Mouse (Mus musculus) ES-CJ7 (cell line): ENCODE measurements at regions not wholly inside any gene's neighbourhood (a gene's known extent, or its start where the extent isn't known, plus 50 kb on each side); places are given as distances from the start of the nearest gene placed in this dataset.
"Not testable (repeated sequence)": the region's sequence is repeated elsewhere in the genome, so short reads cannot be mapped to it uniquely, and the experiment has no call there.

Source experiments
- DNase-seq: peaks from one replicate; pipeline ENCODE4 v3.0.0; 2011; ENCODE audit warnings: low read depth, low spot score

GRCm38 (mm10) chr5:148706323-148707120 lies 153.9 kb upstream of the Ubl3 start:
- no peak for DNase-seq

DNA sequence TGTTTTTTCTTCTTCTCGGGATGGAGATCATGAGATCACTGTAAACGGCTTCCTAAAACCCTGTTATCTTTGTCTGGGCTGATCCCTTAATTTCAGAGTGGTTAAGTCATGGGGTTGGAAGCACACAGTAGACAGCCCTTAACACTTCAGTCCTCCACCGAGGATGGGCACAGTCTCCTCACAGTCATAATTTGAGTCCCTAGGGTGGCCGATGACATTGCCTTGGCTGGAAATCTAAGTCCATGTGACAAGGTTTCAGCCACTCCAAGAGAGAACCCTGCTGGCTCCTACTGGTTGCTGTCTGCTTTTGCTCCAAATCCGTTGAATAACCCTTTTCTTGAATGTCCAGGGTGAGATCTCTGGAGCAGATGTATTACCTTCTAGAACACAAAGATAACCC lies 152.2 kb upstream of the Ubl3 start:
- DNase-seq: no peak

DNA sequence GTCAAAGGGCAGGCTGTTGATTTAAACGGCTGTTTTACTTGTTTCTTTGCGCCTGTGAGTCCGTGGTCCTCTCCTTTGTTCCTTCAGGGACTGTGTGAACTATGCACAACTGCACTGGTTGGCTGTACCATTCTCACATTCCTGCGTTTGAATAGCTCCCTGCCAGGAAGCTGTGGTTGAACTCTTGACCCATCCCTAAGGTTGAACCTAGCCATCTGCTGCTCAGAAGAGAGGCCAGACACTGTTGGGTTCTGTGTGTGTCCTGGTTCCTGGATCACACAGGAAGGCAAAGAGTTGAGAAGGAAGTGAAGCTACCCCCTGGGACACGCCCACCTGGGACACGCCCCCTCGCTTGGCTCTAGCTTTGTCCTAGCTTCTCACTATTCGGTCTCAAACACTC lies 149.3 kb upstream of the Ubl3 start:
- peak; percentile 98 for DNase-seq

- peak; percentile 82 for DNase-seq
Observed at GRCm38 (mm10) chr5:148701001-148701400, 148.4 kb upstream of the Ubl3 start.

GRCm38 (mm10) chr5:148700240-148700639 lies 147.7 kb upstream of the Ubl3 start:
- DNase-seq: no peak

DNA sequence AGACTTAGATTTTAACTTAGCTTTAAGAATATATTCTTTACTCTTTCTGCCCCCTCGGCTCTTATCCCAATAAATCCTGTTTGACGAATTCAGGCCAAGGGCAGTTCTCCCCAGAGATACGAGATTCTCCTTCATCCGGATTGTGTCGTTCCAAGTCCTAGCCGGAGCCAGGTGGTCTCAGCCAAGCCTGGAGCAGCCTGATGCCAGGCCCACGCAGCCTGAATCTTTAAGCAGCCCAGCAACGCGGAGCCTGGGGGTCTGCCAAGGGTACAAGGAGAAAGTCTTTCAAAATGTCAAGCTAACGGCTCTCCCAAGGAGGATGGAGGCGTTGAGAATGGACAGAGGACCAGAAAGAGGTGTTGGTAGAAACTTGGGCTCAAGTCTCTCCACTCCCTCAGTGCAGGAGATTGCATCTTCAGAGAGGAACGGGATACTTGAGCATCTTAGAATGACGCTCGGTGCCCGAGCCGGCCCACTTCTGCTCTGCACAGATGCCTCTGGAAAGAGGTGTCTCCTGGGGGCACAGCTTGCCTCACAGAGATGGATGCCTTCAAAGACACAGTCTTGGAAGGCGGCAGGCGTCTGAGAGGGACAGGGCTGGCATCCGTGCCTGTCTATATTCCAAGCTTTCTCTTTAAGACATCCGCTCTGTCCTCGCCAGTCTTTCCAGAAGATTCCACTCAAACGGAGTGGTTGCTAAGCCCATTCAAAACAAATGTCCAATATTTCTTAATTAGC lies 145.2 kb upstream of the Ubl3 start:
- DNase-seq: no peak

GRCm38 (mm10) chr5:148694352-148694751 lies 141.8 kb upstream of the Ubl3 start:
- DNase-seq: no peak

DNA sequence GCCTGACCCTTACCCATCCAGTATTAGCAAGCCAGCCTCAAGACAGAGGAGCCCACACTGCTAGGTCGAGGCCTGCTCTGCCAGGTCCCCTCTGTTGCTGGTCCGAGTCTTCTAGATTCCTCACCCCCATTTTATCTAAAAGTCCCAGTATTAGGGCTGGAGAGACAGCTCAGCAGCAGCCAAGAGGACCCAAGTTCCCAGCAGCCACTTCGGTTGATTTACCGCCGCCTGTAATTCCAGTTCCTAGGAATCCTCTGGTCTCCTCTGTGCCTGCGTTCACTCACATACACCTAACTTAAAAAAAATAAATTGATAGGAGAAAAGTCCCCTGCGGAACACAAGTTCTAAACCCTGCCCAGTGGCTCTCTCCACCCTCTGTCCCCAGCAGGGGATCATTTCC lies 138.9 kb upstream of the Ubl3 start:
- DNase-seq: no peak

DNA sequence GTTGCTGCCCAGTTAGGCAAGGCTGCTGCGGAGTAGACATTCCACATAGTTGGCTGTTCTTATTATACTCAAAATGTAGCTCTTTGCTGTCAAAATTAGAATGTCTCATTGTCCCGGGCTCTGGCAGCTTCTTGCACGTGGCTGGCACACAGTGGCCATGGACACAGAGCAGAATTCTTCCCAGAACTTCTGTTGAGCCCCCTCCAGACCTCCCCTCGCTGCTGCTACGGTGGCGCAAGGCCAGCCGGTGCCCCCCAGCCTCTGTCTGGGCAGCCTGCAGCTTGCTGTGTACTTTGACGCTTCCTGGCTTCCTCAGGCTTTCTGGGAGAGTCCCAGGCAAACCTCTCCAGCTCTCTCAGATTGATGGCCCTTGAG lies 138.2 kb upstream of the Ubl3 start:
- no peak for DNase-seq

- DNase-seq: no peak
Observed at GRCm38 (mm10) chr5:148690158-148690822, 137.7 kb upstream of the Ubl3 start.

GRCm38 (mm10) chr5:148689297-148689696 lies 136.7 kb upstream of the Ubl3 start:
- no peak for DNase-seq

GRCm38 (mm10) chr5:148688501-148688900 lies 135.9 kb upstream of the Ubl3 start:
- no peak for DNase-seq

- no peak for DNase-seq
Observed at GRCm38 (mm10) chr5:148687827-148688226, 135.2 kb upstream of the Ubl3 start.

DNA sequence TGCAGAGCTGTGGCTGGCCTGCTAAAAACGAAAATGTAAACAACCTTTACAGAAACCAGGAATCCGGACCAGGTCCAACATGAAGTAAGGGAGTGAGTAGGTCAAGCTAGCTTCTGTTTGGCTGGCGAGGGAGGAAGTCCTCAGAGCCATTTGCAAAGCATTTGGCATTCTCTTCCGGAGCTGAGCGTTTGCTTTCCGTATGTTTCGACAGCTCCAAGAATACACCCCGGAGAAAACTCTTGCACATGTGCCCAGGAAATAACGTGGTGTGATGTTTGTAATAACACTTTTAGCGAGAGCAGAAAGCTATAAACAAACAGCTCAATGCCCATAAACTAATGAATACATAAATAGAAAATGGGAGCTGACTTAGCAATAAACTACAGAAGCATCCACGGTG lies 131.6 kb upstream of the Ubl3 start:
- DNase-seq: no peak

- DNase-seq: peak; percentile 48
Observed at GRCm38 (mm10) chr5:148682553-148682952, 130.0 kb upstream of the Ubl3 start.

- DNase-seq: peak; percentile 26
Observed at GRCm38 (mm10) chr5:148680341-148680740, 127.8 kb upstream of the Ubl3 start.

GRCm38 (mm10) chr5:148679586-148679985 lies 127.0 kb upstream of the Ubl3 start:
- no peak for DNase-seq

DNA sequence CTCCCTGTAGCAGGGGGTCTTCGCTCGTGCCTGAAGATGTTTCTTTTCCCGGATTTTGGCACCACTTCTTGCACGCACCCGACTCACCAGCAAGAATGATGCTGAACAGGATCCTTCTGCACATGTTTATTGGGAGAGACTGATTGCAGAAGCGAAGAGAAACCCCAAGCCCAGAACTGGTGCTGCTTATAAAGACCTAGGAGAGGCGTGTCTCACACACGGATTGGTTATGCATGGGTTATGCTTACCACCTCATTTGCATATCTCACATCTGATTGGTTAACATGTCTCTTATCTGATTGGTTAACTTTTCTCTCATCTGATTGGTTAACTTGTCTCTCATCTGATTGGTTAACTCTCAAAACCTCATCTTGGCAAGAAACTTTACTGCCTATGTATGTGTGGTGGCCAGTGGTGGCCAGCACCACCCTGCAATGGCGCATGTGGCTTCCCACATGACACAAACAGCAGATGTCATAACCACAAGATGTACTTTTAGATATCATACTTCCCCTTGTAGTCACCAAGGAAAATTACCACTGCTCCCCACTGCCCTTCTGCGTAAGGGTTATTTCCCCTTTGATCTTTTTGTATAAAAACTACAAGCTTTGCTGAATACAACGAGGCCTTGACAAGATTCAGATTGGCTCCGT lies 125.8 kb upstream of the Ubl3 start:
- not testable (repeated sequence) for DNase-seq

- no peak for DNase-seq
Observed at GRCm38 (mm10) chr5:148674281-148674680, 121.7 kb upstream of the Ubl3 start.

GRCm38 (mm10) chr5:148662281-148662741 lies 109.7 kb upstream of the Ubl3 start:
- no peak for DNase-seq

DNA sequence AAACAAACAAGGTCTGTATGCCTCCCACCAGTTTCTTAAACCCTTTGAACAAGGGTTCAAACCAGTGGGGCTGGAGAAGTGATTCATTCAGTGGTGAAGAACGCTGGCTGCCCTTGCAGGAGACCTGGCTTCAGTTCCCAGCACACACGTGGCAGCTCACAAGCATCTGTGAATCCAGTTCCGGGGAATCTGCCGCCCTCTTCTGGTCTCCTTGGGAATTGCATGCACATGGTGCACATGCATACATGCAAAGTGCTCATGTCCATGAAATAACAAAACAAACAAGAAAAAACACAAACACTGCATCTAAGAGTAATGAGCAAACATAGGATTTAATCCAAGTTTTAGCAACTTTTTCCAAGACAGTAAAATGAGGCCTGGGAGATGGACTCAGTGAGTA lies 108.5 kb upstream of the Ubl3 start:
- DNase-seq: peak; percentile 73
